Mouse (Mus musculus): ENCODE data around the gene Klhl6. TPM values are rescaled to one million over a fixed set of nuclear protein-coding genes. Genes with fewer than 3 reads are reported as not detected.
"Not testable (repeated sequence)": the region's sequence is repeated elsewhere in the genome, so short reads cannot be mapped to it uniquely, and the experiment has no call there.

Gene Klhl6
- polyA plus RNA-seq (2012; rRNA removed): 54.4 and 56.9 TPM in 2 replicates

DNA sequence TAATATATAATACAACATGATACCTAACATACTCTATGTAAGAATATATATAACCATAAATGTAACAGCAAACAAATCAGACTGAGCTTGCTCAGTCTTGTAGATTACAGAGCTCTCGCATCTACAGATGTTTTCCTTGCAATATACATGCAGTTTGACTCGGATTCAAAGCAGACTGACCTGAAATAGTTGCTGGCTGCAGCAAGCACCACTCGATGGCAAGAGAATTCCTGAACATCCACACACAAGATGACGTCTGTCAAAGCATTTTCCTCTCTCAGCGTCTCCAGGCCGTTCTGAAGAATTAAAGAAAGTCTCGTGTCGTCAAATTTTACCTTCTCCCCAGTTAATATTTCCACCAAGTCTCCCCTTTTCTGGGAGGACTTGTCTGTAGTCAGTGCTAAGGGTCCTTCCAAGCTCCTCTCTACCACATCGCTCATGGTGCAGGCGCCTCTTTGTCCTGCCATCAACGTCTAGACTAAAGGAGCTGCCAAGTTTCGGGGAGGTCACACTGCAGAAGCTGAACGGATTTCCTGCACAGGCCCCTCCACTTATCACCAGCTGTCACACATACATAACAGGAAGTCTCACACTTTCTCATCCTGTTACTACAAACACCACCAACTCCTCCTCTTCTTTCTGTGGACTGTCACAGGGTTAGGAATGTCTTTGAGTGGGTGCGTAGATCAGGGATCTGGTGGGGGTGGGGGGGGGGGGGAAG, at the start of gene Klhl6:
Klhl6 (minus strand) TSS at position 501 of the 721 bp plus-strand sequence.
- 1% methylated on average over 14 of the region's 14 CpGs for WGBS
- peak; percentile 73 for DNase-seq
- Histone ChIP-seq H3K36me3 (ENCODE audit: control insufficient read depth, insufficient read depth, low read length) (no peaks in the 10 kb centered on the region), H3K4me1 (replicated peaks; ENCODE audit: control insufficient read depth, insufficient read depth, low read length) (peaks cover 2% of the 10 kb centered on the region), H3K27me3 (ENCODE audit: control insufficient read depth, insufficient read depth, low read length) (no peaks in the 10 kb centered on the region), H3K4me3 (ENCODE audit: control insufficient read depth, insufficient read depth, low read length) (peak within 1 kb of the TSS; percentile 70), H3K27ac (ENCODE audit: control insufficient read depth, insufficient read depth, low read length) (peak within 1 kb of the TSS; percentile 92)
- TF ChIP-seq CTCF (IDR thresholded peaks at IDR 0.05; ENCODE audit: borderline replicate concordance, control insufficient read depth, extremely low read depth, insufficient read depth, low read length, poor library complexity) (no peak), POLR2A (IDR thresholded peaks at IDR 0.05; ENCODE audit: control insufficient read depth, extremely low read depth, insufficient read depth, low read length, poor library complexity) (peak; percentile 63)

DNA sequence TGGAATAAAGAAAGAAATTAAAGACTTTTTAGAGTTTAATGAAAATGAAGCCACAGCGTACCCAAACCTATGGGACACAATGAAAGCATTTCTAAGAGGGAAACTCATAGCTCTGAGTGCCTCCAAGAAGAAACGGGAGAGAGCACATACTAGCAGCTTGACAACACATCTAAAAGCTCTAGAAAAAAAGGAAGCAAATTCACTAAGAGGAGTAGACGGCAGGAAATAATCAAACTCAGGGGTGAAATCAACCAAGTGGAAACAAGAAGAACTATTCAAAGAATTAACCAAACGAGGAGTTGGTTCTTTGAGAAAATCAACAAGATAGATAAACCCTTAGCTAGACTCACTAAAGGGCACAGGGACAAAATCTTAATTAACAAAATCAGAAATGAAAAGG, 44.4 kb upstream of the Klhl6 start:
- 67% methylated on average over 2 of the region's 4 CpGs for WGBS
- H3K4me3 ChIP-seq (ENCODE audit: control insufficient read depth, insufficient read depth, low read length); H3K36me3 ChIP-seq (ENCODE audit: control insufficient read depth, insufficient read depth, low read length); H3K27ac ChIP-seq (ENCODE audit: control insufficient read depth, insufficient read depth, low read length); H3K27me3 ChIP-seq (ENCODE audit: control insufficient read depth, insufficient read depth, low read length); H3K4me1 ChIP-seq (replicated peaks; ENCODE audit: control insufficient read depth, insufficient read depth, low read length); DNase-seq: not testable (repeated sequence)

DNA sequence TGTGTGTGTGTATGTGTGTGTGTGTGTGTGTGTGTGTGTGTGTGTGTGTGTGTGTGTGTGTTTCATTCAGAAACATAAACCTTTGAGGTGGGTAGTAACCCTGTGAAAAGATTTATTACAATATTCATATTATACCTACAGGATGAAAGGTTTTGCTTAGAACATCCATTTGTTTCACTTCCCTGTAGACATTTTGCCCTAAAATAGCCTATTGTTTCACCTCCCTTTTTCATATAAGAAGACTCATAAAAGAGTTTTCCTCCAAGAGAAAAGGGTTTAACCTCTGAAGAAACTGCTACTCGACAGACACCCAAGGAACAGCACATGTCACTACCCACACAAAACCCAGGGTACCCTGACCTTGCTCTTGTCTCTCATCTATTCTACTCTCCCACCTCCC, 40.0 kb upstream of the Klhl6 start:
- Histone ChIP-seq H3K36me3 (ENCODE audit: control insufficient read depth, insufficient read depth, low read length) (no peaks in the 10 kb centered on the region), H3K4me1 (replicated peaks; ENCODE audit: control insufficient read depth, insufficient read depth, low read length) (no peaks in the 10 kb centered on the region), H3K27me3 (ENCODE audit: control insufficient read depth, insufficient read depth, low read length) (no peaks in the 10 kb centered on the region), H3K27ac (ENCODE audit: control insufficient read depth, insufficient read depth, low read length) (no peak overlapping the region), H3K4me3 (ENCODE audit: control insufficient read depth, insufficient read depth, low read length) (no peak overlapping the region)
- WGBS: 74% methylated on average over 1 of the region's 1 CpGs
- TF ChIP-seq POLR2A (IDR thresholded peaks at IDR 0.05; ENCODE audit: control insufficient read depth, extremely low read depth, insufficient read depth, low read length, poor library complexity) (no peak), CTCF (IDR thresholded peaks at IDR 0.05; ENCODE audit: borderline replicate concordance, control insufficient read depth, extremely low read depth, insufficient read depth, low read length, poor library complexity) (no peak)
- no peak for DNase-seq

DNA sequence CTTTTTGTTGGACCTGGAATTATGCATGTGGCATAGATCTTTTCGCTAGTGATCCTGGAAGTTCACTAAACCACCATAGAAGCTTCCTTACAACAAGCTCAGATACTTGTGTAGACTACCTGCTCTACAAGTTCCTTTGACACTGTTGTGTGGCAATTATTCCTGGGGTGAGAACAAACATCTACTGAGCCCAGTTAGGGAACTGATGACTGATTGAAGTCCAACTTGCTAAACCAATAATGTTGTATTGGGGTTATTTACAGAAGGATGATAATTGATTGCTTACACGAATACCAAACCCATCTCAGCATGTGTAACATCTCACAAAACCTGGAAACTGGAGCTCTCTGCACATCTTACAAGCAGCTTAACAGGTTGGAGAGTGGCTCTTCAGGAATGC, 39.0 kb upstream of the Klhl6 start:
- no peak for DNase-seq
- WGBS: 91% methylated on average over 2 of the region's 2 CpGs
- Histone ChIP-seq H3K27me3 (ENCODE audit: control insufficient read depth, insufficient read depth, low read length) (no peaks in the 10 kb centered on the region), H3K27ac (ENCODE audit: control insufficient read depth, insufficient read depth, low read length) (no peak overlapping the region), H3K4me1 (replicated peaks; ENCODE audit: control insufficient read depth, insufficient read depth, low read length) (no peaks in the 10 kb centered on the region), H3K36me3 (ENCODE audit: control insufficient read depth, insufficient read depth, low read length) (no peaks in the 10 kb centered on the region), H3K4me3 (ENCODE audit: control insufficient read depth, insufficient read depth, low read length) (no peak overlapping the region)
- no peak for TF ChIP-seq POLR2A (IDR thresholded peaks at IDR 0.05; ENCODE audit: control insufficient read depth, extremely low read depth, insufficient read depth, low read length, poor library complexity)
- TF ChIP-seq CTCF (IDR thresholded peaks at IDR 0.05; ENCODE audit: borderline replicate concordance, control insufficient read depth, extremely low read depth, insufficient read depth, low read length, poor library complexity): no peak

DNA sequence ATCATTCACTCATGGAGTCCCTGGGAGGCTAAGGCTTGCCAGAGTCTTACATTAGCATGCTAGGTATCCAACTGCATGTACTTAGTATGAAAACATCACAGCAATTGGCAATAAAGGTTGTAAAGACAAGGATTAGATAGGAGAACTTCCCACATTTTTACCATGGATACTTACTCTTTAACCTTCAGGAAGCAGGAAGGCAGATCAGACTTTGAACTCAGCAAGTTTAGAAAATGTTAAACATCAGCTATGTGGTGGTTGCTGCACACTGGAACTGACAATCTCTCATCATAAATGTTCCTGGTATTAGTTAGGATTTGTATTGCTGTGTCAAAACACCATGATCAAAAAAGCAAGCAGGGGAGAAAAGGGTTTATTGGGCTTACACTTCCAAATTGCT, 29.8 kb upstream of the Klhl6 start:
- TF ChIP-seq CTCF (IDR thresholded peaks at IDR 0.05; ENCODE audit: borderline replicate concordance, control insufficient read depth, extremely low read depth, insufficient read depth, low read length, poor library complexity) (no peak), POLR2A (IDR thresholded peaks at IDR 0.05; ENCODE audit: control insufficient read depth, extremely low read depth, insufficient read depth, low read length, poor library complexity) (no peak)
- Histone ChIP-seq H3K27me3 (ENCODE audit: control insufficient read depth, insufficient read depth, low read length) (no peaks in the 10 kb centered on the region), H3K27ac (ENCODE audit: control insufficient read depth, insufficient read depth, low read length) (no peak overlapping the region), H3K4me3 (ENCODE audit: control insufficient read depth, insufficient read depth, low read length) (no peak overlapping the region), H3K4me1 (replicated peaks; ENCODE audit: control insufficient read depth, insufficient read depth, low read length) (peaks cover 3% of the 10 kb centered on the region), H3K36me3 (ENCODE audit: control insufficient read depth, insufficient read depth, low read length) (no peaks in the 10 kb centered on the region)
- no peak for DNase-seq

DNA sequence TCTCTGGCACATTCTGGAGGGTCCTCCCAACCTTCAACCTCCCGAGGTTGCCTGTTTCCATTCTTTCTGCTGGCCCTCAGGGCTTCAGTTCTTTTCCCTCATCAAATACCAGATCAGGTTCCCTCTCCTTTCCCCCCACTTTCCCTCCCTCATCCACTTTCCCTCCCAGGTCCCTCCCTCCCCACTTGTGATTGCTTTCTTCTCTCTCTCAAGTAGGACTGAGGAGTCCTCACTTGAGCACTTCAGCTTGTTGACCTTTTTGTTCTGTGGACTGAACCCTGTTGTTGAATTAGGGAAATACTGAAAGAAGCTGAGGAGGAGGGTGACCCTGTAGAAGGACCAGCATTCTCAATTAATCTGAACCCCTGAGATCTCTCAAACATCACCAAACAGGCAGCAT, 23.2 kb upstream of the Klhl6 start:
- H3K4me3 ChIP-seq (ENCODE audit: control insufficient read depth, insufficient read depth, low read length): no peak overlapping the region
- WGBS: 91% methylated on average over 1 of the region's 1 CpGs
- no peaks in the 10 kb centered on the region for H3K36me3 ChIP-seq (ENCODE audit: control insufficient read depth, insufficient read depth, low read length)
- DNase-seq: no peak
- TF ChIP-seq CTCF (IDR thresholded peaks at IDR 0.05; ENCODE audit: borderline replicate concordance, control insufficient read depth, extremely low read depth, insufficient read depth, low read length, poor library complexity) (no peak), POLR2A (IDR thresholded peaks at IDR 0.05; ENCODE audit: control insufficient read depth, extremely low read depth, insufficient read depth, low read length, poor library complexity) (no peak)
- no peaks in the 10 kb centered on the region for H3K4me1 ChIP-seq (replicated peaks; ENCODE audit: control insufficient read depth, insufficient read depth, low read length)
- no peak overlapping the region for H3K27ac ChIP-seq (ENCODE audit: control insufficient read depth, insufficient read depth, low read length)
- H3K27me3 ChIP-seq (ENCODE audit: control insufficient read depth, insufficient read depth, low read length): no peaks in the 10 kb centered on the region

DNA sequence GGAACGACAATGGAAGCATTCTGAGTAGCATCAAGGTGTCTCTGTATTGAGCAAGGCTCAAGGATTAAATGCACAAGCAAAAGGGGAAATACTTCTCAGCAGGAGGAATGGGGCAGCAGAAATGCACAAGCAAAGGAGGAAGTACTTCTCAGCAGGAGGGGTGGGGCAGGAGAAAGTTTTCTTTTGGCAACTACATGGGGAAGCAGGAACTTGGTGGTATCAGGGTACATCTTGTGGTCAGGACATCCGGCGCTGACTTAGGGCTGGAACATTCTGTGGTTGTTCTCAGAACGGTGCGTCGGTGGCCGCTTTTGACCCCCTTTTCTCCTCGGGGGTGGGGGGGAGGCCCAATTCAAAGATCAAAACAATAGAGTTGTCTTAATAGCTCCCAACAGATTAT, 17.4 kb upstream of the Klhl6 start:
- not testable (repeated sequence) for H3K4me3 ChIP-seq (ENCODE audit: control insufficient read depth, insufficient read depth, low read length); DNase-seq; H3K27me3 ChIP-seq (ENCODE audit: control insufficient read depth, insufficient read depth, low read length); H3K36me3 ChIP-seq (ENCODE audit: control insufficient read depth, insufficient read depth, low read length); H3K27ac ChIP-seq (ENCODE audit: control insufficient read depth, insufficient read depth, low read length); H3K4me1 ChIP-seq (replicated peaks; ENCODE audit: control insufficient read depth, insufficient read depth, low read length)
- WGBS: 48% methylated on average over 8 of the region's 8 CpGs

Measured in thymus, adult 2 months (tissue).